Mouse (Mus musculus): ENCODE results near the gene Ddx52. TPM values are rescaled to one million over a fixed set of nuclear protein-coding genes. Genes with fewer than 3 reads are reported as not detected.
A peak's percentile ranks its signal among the peaks of the same experiment; 100 is the strongest.

The Ddx52 gene
- polyA plus RNA-seq, 1 experiment, result 9.0 TPM

DNA sequence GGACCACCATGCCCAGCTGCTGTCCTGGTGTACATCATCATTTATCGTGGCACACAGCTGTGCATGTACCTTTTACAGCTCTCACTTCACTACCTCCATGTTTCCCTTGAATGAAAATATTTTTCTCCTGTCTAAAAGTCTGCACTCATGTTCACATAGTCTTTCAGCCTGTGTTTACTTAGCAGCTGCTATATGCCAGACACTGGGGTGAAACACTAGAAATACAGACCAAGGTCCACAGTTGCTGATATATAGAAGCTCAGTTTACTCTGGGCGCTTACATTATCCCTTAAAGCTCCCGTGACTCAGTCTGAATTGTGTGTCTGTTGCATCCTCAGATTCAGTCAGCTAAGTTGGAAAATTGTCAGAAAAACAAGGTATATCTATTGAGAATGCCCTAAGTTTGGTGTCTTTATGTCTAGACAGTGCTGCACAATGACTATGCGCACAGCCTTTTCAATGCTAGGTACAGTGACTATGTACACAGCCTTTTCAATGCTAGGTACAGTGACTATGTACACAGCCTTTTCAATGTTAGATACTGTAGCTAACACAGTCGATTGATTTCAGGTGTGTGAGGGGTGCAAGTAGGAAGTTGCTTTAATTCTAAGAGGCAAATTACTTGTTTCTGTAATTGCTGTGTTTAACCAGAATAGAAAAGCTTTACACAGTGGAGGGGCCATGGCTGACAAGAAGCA lies 55.5 kb downstream of the Ddx52 start:
- Histone ChIP-seq H3K27ac (ENCODE audit: control insufficient read depth, insufficient read depth, low read length) (no peak overlapping the region), H3K4me1 (replicated peaks; ENCODE audit: control insufficient read depth, insufficient read depth, low read length) (no peaks in the 10 kb centered on the region), H3K36me3 (ENCODE audit: control insufficient read depth, insufficient read depth, low read length) (peaks cover 76% of the 10 kb centered on the region), H3K27me3 (ENCODE audit: control insufficient read depth, insufficient read depth, low read length) (no peaks in the 10 kb centered on the region), H3K4me3 (ENCODE audit: control insufficient read depth, insufficient read depth, low read length) (no peak overlapping the region)
- WGBS, result 98% methylated on average over 5 of the region's 5 CpGs
- no peak for TF ChIP-seq POLR2A (IDR thresholded peaks at IDR 0.05; ENCODE audit: control insufficient read depth, extremely low read depth, insufficient read depth, low read length, poor library complexity)
- TF ChIP-seq CTCF (IDR thresholded peaks at IDR 0.05; ENCODE audit: borderline replicate concordance, control insufficient read depth, extremely low read depth, insufficient read depth, low read length, poor library complexity), result no peak
- no peak for DNase-seq

DNA sequence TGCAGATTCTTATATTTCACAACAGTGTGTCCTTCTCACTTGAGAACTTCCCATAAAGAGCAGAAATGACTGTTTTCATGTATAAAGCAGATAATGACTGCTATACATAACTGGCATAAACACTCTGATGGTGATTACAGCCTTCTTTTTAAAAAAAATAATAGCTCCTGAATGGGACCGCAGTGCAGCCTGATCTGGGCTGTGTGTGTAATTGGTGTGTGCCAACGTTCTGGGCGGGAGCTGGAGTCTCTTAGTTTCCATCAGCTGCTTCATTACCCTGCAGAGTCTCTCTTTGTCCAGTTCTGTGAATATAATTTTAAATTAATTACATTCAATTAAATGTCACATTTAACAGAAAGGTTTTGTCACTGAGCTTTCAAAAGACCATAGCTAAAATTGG lies 57.1 kb downstream of the Ddx52 start:
- H3K27ac ChIP-seq (ENCODE audit: control insufficient read depth, insufficient read depth, low read length), result no peak overlapping the region
- TF ChIP-seq CTCF (IDR thresholded peaks at IDR 0.05; ENCODE audit: borderline replicate concordance, control insufficient read depth, extremely low read depth, insufficient read depth, low read length, poor library complexity) (no peak), POLR2A (IDR thresholded peaks at IDR 0.05; ENCODE audit: control insufficient read depth, extremely low read depth, insufficient read depth, low read length, poor library complexity) (no peak)
- H3K27me3 ChIP-seq (ENCODE audit: control insufficient read depth, insufficient read depth, low read length), result no peaks in the 10 kb centered on the region
- no peak for DNase-seq
- peaks cover 80% of the 10 kb centered on the region for H3K36me3 ChIP-seq (ENCODE audit: control insufficient read depth, insufficient read depth, low read length)
- WGBS, result 98% methylated on average over 3 of the region's 3 CpGs
- H3K4me1 ChIP-seq (replicated peaks; ENCODE audit: control insufficient read depth, insufficient read depth, low read length), result no peaks in the 10 kb centered on the region
- no peak overlapping the region for H3K4me3 ChIP-seq (ENCODE audit: control insufficient read depth, insufficient read depth, low read length)

DNA sequence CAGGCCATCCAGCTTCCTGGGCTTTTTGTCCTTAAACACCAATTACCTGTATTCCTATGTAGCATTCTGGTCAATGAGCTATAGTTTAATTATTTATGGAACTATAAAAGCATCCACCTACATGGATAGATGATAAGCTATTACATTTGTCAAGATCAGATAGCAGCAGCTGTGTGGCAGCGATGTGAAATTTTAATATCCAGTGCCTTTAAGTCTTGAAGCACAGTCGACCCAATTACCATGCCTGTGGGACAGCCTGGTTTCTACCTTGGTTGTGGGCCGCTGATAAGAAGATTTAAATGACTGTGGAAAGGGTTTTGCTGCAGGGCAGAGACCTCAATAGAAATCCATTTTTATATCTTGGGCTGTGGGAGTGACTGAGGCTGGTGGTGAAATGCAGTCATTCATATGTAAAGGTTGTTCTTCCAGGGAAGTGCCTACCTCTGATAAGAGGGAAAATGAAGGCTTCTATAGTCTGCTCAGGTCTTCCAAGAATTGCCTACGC lies 57.6 kb downstream of the Ddx52 start:
- no peaks in the 10 kb centered on the region for H3K4me1 ChIP-seq (replicated peaks; ENCODE audit: control insufficient read depth, insufficient read depth, low read length)
- no peaks in the 10 kb centered on the region for H3K27me3 ChIP-seq (ENCODE audit: control insufficient read depth, insufficient read depth, low read length)
- TF ChIP-seq CTCF (IDR thresholded peaks at IDR 0.05; ENCODE audit: borderline replicate concordance, control insufficient read depth, extremely low read depth, insufficient read depth, low read length, poor library complexity) (no peak), POLR2A (IDR thresholded peaks at IDR 0.05; ENCODE audit: control insufficient read depth, extremely low read depth, insufficient read depth, low read length, poor library complexity) (no peak)
- 98% methylated on average over 4 of the region's 4 CpGs for WGBS
- peaks cover 78% of the 10 kb centered on the region for H3K36me3 ChIP-seq (ENCODE audit: control insufficient read depth, insufficient read depth, low read length)
- no peak overlapping the region for H3K27ac ChIP-seq (ENCODE audit: control insufficient read depth, insufficient read depth, low read length)
- no peak for DNase-seq
- H3K4me3 ChIP-seq (ENCODE audit: control insufficient read depth, insufficient read depth, low read length), result no peak overlapping the region

DNA sequence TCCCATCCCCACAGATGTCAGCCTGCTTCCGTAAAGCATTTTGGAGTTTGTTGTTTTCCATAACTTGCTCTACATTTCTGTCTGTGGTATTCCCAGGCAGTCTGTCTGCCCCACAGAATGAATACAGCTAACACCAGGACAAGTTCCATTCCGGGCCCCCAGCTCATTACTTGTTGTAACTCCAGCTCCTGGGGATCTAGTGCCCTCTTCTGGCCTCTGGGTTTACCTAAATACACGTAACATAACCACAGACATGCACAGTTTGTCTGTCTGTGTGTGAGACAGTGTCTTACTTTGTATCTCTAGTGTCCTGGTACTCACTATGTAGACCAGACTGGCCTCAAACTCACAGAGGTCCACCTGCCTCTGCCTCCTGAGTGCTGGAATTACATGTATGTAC lies 59.4 kb downstream of the Ddx52 start:
- H3K4me1 ChIP-seq (replicated peaks; ENCODE audit: control insufficient read depth, insufficient read depth, low read length), result no peaks in the 10 kb centered on the region
- H3K27ac ChIP-seq (ENCODE audit: control insufficient read depth, insufficient read depth, low read length), result no peak overlapping the region
- no peak overlapping the region for H3K4me3 ChIP-seq (ENCODE audit: control insufficient read depth, insufficient read depth, low read length)
- TF ChIP-seq POLR2A (IDR thresholded peaks at IDR 0.05; ENCODE audit: control insufficient read depth, extremely low read depth, insufficient read depth, low read length, poor library complexity), result no peak
- no peak for TF ChIP-seq CTCF (IDR thresholded peaks at IDR 0.05; ENCODE audit: borderline replicate concordance, control insufficient read depth, extremely low read depth, insufficient read depth, low read length, poor library complexity)
- H3K27me3 ChIP-seq (ENCODE audit: control insufficient read depth, insufficient read depth, low read length), result no peaks in the 10 kb centered on the region
- no peak for DNase-seq
- H3K36me3 ChIP-seq (ENCODE audit: control insufficient read depth, insufficient read depth, low read length), result peaks cover 79% of the 10 kb centered on the region
- 94% methylated on average over 3 of the region's 3 CpGs for WGBS

- H3K27me3 ChIP-seq (ENCODE audit: control insufficient read depth, insufficient read depth, low read length), result no peaks in the 10 kb centered on the region
- peaks cover 70% of the 10 kb centered on the region for H3K36me3 ChIP-seq (ENCODE audit: control insufficient read depth, insufficient read depth, low read length)
- TF ChIP-seq POLR2A (IDR thresholded peaks at IDR 0.05; ENCODE audit: control insufficient read depth, extremely low read depth, insufficient read depth, low read length, poor library complexity) (no peak), CTCF (IDR thresholded peaks at IDR 0.05; ENCODE audit: borderline replicate concordance, control insufficient read depth, extremely low read depth, insufficient read depth, low read length, poor library complexity) (no peak)
- H3K4me3 ChIP-seq (ENCODE audit: control insufficient read depth, insufficient read depth, low read length), result no peak overlapping the region
- H3K27ac ChIP-seq (ENCODE audit: control insufficient read depth, insufficient read depth, low read length), result no peak overlapping the region
- WGBS, result 96% methylated on average over 6 of the region's 6 CpGs
- no peak for DNase-seq
- H3K4me1 ChIP-seq (replicated peaks; ENCODE audit: control insufficient read depth, insufficient read depth, low read length), result no peaks in the 10 kb centered on the region
Measured at GRCm38 (mm10) chr11:84003986-84004385, 62.1 kb downstream of the Ddx52 start.

GRCm38 (mm10) chr11:84009001-84009400 lies 67.1 kb downstream of the Ddx52 start:
- Histone ChIP-seq H3K4me3 (ENCODE audit: control insufficient read depth, insufficient read depth, low read length) (no peak overlapping the region), H3K4me1 (replicated peaks; ENCODE audit: control insufficient read depth, insufficient read depth, low read length) (peaks cover 7% of the 10 kb centered on the region), H3K36me3 (ENCODE audit: control insufficient read depth, insufficient read depth, low read length) (peaks cover 46% of the 10 kb centered on the region), H3K27me3 (ENCODE audit: control insufficient read depth, insufficient read depth, low read length) (no peaks in the 10 kb centered on the region), H3K27ac (ENCODE audit: control insufficient read depth, insufficient read depth, low read length) (no peak overlapping the region)
- TF ChIP-seq POLR2A (IDR thresholded peaks at IDR 0.05; ENCODE audit: control insufficient read depth, extremely low read depth, insufficient read depth, low read length, poor library complexity) (no peak), CTCF (IDR thresholded peaks at IDR 0.05; ENCODE audit: borderline replicate concordance, control insufficient read depth, extremely low read depth, insufficient read depth, low read length, poor library complexity) (no peak)
- 90% methylated on average over 9 of the region's 9 CpGs for WGBS
- peak; percentile 29 for DNase-seq
